Mouse (Mus musculus): ENCODE data around the gene Hoxd9. TPM values are rescaled to one million over a fixed set of nuclear protein-coding genes. Genes with fewer than 3 reads are reported as not detected.

The Hoxd9 gene
- polyA plus RNA-seq, 1 experiment from 2014 or later: 0.09 TPM

GRCm38 (mm10) chr2:74748436-74748995 is 51.0 kb downstream of the Hoxd9 start:
- ATAC-seq (ENCODE audit: low FRiP score) (no peak), DNase-seq (ENCODE audit: low spot score) (peak; percentile 66)
- H3K27ac ChIP-seq: peak overlapping the region; percentile 94
- 4% methylated on average over 9 of the region's 9 CpGs for WGBS
- peaks cover 21% of the 10 kb centered on the region for H3K4me1 ChIP-seq (replicated peaks; ENCODE audit: control insufficient read depth, insufficient read depth, low read length)
- H3K9ac ChIP-seq: peak overlapping the region; percentile 75
- no peaks in the 10 kb centered on the region for H3K9me3 ChIP-seq (ENCODE audit: control insufficient read depth, low read length)
- peaks cover 94% of the 10 kb centered on the region for H3K27me3 ChIP-seq (ENCODE audit: control insufficient read depth, insufficient read depth, low read length)
- peak overlapping the region; percentile 55 for H3K4me2 ChIP-seq (replicated peaks)
- H3K4me3 ChIP-seq (replicated peaks; ENCODE audit: low read length): peak overlapping the region; percentile 34
- H3K36me3 ChIP-seq (replicated peaks; ENCODE audit: control insufficient read depth, insufficient read depth): peaks cover 12% of the 10 kb centered on the region; the same call in 1 of the 2 replicates

GRCm38 (mm10) chr2:74749337-74750121 is 52.0 kb downstream of the Hoxd9 start:
- Histone ChIP-seq H3K36me3 (replicated peaks; ENCODE audit: control insufficient read depth, insufficient read depth) (peaks cover 8% of the 10 kb centered on the region; the same call in 1 of the 2 replicates), H3K4me3 (replicated peaks; ENCODE audit: low read length) (peak overlapping the region; percentile 34), H3K4me1 (replicated peaks; ENCODE audit: control insufficient read depth, insufficient read depth, low read length) (peaks cover 21% of the 10 kb centered on the region), H3K27ac (peak overlapping the region; percentile 94), H3K9me3 (ENCODE audit: control insufficient read depth, low read length) (no peaks in the 10 kb centered on the region), H3K27me3 (ENCODE audit: control insufficient read depth, insufficient read depth, low read length) (peaks cover 94% of the 10 kb centered on the region), H3K9ac (peak overlapping the region; percentile 75), H3K4me2 (replicated peaks) (peak overlapping the region; percentile 55)
- ATAC-seq (ENCODE audit: low FRiP score): peak; percentile 73
- WGBS: under 1% methylated on average over 47 of the region's 47 CpGs
- DNase-seq (ENCODE audit: low spot score): peak; percentile 56

MicroRNAs within 50 kb of the gene (microRNA counts, 519-probe panel; counts per million panel counts)
- 6,384 counts per million, percentile 86 among the panel's probes with 10 or more counts for microRNA mmu-miR-10b

Small RNA genes within 50 kb of the gene (microRNA-seq; reads per million reads assigned to microRNA genes)
- gene Gm44463: not detected
- gene Mir10b: 60,088 reads per million, percentile 100 among the genes with 10 or more reads in this experiment

Other genes starting within 250 kb of the Hoxd9 start
- gene Lnpk, start 118.3 kb upstream of the Hoxd9 start, polyA plus RNA-seq (2014; fragmentation: Nextera tagmentation; extraction: Ambion mirVana): 50.6 and 51.7 TPM in 2 replicates
- gene Evx2, start 38.2 kb upstream of the Hoxd9 start, polyA plus RNA-seq (2014; fragmentation: Nextera tagmentation; extraction: Ambion mirVana): 1.3 and 1.4 TPM in 2 replicates
- 0.08 TPM in 1 of 2 replicates, not detected in the other for gene Hoxd13, start 29.4 kb upstream of the Hoxd9 start, polyA plus RNA-seq (2014; fragmentation: Nextera tagmentation; extraction: Ambion mirVana)
- gene Hoxd12, start 22.7 kb upstream of the Hoxd9 start, polyA plus RNA-seq (2014; fragmentation: Nextera tagmentation; extraction: Ambion mirVana): not detected in 2 replicates
- not detected in 2 replicates for gene Hoxd11, start 18.2 kb upstream of the Hoxd9 start, polyA plus RNA-seq (2014; fragmentation: Nextera tagmentation; extraction: Ambion mirVana)
- gene Hoxd10, start 5.8 kb upstream of the Hoxd9 start, polyA plus RNA-seq (2014; fragmentation: Nextera tagmentation; extraction: Ambion mirVana): not detected in 2 replicates
- gene Hoxd8, start 6.9 kb downstream of the Hoxd9 start, polyA plus RNA-seq (2014; fragmentation: Nextera tagmentation; extraction: Ambion mirVana): 2.1 and 3.3 TPM in 2 replicates
- 44.9 and 55.1 TPM in 2 replicates for gene Hoxd3, start 14.2 kb downstream of the Hoxd9 start, polyA plus RNA-seq (2014; fragmentation: Nextera tagmentation; extraction: Ambion mirVana)
- gene Hoxd4, start 14.2 kb downstream of the Hoxd9 start, polyA plus RNA-seq (2014; fragmentation: Nextera tagmentation; extraction: Ambion mirVana): 3.1 and 4.3 TPM in 2 replicates
- 0.82 and 1.3 TPM in 2 replicates for gene Gm28230, start 29.0 kb downstream of the Hoxd9 start, polyA plus RNA-seq (2014; fragmentation: Nextera tagmentation; extraction: Ambion mirVana)
- gene Hoxd1, start 65.3 kb downstream of the Hoxd9 start, polyA plus RNA-seq (2014; fragmentation: Nextera tagmentation; extraction: Ambion mirVana): 0.64 and 0.76 TPM in 2 replicates
- gene Mtx2, start 128.1 kb downstream of the Hoxd9 start, polyA plus RNA-seq (2014; fragmentation: Nextera tagmentation; extraction: Ambion mirVana): 181 and 188 TPM in 2 replicates

Data from hindbrain, embryonic 14.5 days (tissue).